Mouse (Mus musculus): ENCODE results near the gene Rom1. TPM values are rescaled to one million over a fixed set of nuclear protein-coding genes. Genes with fewer than 3 reads are reported as not detected.

The Rom1 gene
- polyA plus RNA-seq, 1 experiment from 2014 or later = 1.7 TPM

DNA sequence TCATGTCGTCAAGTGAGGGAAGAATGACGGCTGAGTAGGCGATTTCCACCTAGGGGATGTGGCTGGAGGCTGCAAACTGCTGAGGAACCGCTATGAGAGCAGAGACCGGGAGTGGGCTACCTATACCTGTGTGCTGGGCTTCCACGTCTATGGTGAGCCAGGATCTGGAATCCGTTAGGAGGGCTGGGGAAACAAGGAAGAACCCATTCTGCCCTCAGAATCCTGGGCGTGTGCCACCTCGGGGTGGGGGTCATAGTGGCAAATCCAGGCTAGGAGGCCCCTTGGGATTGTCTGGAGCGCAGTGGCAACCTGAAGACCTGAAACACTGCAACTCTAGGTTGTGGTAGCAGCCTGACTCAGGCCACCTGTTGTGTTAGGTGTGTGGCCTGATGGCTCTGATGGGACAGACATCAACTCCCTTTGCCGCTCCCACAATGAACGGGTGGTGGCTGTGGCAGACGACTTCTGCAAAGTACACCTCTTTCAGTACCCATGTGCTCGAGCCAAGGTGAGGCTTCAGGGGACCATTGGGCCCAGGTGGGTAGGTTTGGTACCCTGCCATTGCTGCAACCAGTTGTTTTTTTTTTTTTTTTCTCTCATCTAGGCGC is 11.5 kb upstream of the Rom1 start:
- Histone ChIP-seq H3K4me3 (ENCODE audit: low read depth, low read length) (peak overlapping the region; percentile 97), H3K4me2 (ENCODE audit: low read depth, low read length, severe bottlenecking) (peak overlapping the region; percentile 65)

DNA sequence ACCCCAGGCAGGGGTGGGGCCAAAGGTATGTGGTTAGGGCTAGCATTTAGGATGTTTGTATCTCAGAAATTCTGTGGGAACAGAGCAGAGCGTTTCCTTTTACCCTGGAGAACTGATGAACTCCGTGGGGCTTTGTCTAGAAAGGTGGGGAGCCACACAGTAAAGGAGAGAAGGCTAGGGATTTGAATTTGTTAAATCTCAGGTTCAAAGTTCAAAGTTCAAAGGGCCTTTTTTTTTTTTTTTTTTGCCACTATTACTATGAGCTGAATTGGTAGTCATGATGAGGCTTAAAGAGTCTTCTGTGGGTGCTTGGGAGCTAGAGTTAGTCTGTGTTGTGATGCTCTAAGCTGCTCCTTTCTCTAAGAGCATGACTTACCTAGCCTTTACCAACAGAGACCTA is 7.6 kb upstream of the Rom1 start:
- H3K4me1 ChIP-seq (replicated peaks; ENCODE audit: control insufficient read depth, insufficient read depth, low read length) = peaks cover 6% of the 10 kb centered on the region; the same call in 1 of the 2 replicates
- no peak overlapping the region for H3K4me3 ChIP-seq (ENCODE audit: low read depth, low read length)
- DNase-seq (ENCODE audit: low spot score) = no peak
- no peak overlapping the region for H3K4me2 ChIP-seq (ENCODE audit: low read depth, low read length, severe bottlenecking)
- no peak for ATAC-seq (replicated peaks; ENCODE audit: low FRiP score)
- no peaks in the 10 kb centered on the region for H3K27me3 ChIP-seq (ENCODE audit: control insufficient read depth, insufficient read depth, low read length)
- H3K9ac ChIP-seq (ENCODE audit: low read length) = no peak overlapping the region
- H3K9me3 ChIP-seq (ENCODE audit: control insufficient read depth, low read length) = no peaks in the 10 kb centered on the region
- no peaks in the 10 kb centered on the region; the same call in 1 of the 2 replicates for H3K36me3 ChIP-seq (ENCODE audit: control insufficient read depth, insufficient read depth, low read length)
- no peak overlapping the region for H3K27ac ChIP-seq (ENCODE audit: low read depth, low read length)
- 81% methylated on average over 2 of the region's 2 CpGs for WGBS

More for the DNA sequence above, 11.5 kb upstream of the Rom1 start:
- Histone ChIP-seq H3K4me1 (replicated peaks; ENCODE audit: control insufficient read depth, insufficient read depth, low read length) (peaks cover 15% of the 10 kb centered on the region; the same call in 1 of the 2 replicates), H3K27me3 (ENCODE audit: control insufficient read depth, insufficient read depth, low read length) (no peaks in the 10 kb centered on the region), H3K9ac (ENCODE audit: low read length) (peak overlapping the region; percentile 99; the same call in 1 of the 2 replicates), H3K27ac (ENCODE audit: low read depth, low read length) (peak overlapping the region; percentile 94), H3K9me3 (ENCODE audit: control insufficient read depth, low read length) (no peaks in the 10 kb centered on the region), H3K36me3 (ENCODE audit: control insufficient read depth, insufficient read depth, low read length) (peaks cover under 1% of the 10 kb centered on the region; the same call in 1 of the 2 replicates)
- no peak for ATAC-seq (replicated peaks; ENCODE audit: low FRiP score)
- WGBS = 83% methylated on average over 15 of the region's 15 CpGs
- peak; percentile 51 for DNase-seq (ENCODE audit: low spot score)

DNA sequence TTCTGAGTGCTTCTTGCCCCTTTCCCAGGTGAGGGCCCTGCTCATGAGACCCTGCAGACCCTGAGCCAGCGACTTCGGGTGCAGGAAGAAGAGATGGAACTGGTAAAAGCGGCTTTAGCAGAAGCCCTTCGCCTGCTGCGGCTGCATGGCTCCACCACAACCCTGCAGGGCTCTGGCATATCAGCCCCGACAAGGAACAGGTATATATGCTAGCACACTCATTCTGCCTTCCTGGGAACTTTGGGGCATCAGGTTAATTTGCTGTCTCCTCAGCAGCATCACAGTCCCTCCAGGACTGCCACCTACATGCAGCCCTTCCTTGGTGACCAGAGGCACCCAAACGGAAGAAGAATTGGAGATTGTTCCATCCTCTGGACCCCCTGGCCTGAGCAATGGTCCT is 1.6 kb upstream of the Rom1 start:
- H3K4me3 ChIP-seq (ENCODE audit: low read depth, low read length) = no peak overlapping the region
- peaks cover 11% of the 10 kb centered on the region; the same call in 1 of the 2 replicates for H3K4me1 ChIP-seq (replicated peaks; ENCODE audit: control insufficient read depth, insufficient read depth, low read length)
- no peak for ATAC-seq (replicated peaks; ENCODE audit: low FRiP score)
- H3K27ac ChIP-seq (ENCODE audit: low read depth, low read length) = no peak overlapping the region
- H3K9me3 ChIP-seq (ENCODE audit: control insufficient read depth, low read length) = no peaks in the 10 kb centered on the region
- H3K36me3 ChIP-seq (ENCODE audit: control insufficient read depth, insufficient read depth, low read length) = no peaks in the 10 kb centered on the region; the same call in 1 of the 2 replicates
- no peak overlapping the region; the same call in 1 of the 2 replicates for H3K9ac ChIP-seq (ENCODE audit: low read length)
- WGBS = 81% methylated on average over 7 of the region's 7 CpGs
- no peak overlapping the region; the same call in 1 of the 2 replicates for H3K4me2 ChIP-seq (ENCODE audit: low read depth, low read length, severe bottlenecking)
- no peaks in the 10 kb centered on the region for H3K27me3 ChIP-seq (ENCODE audit: control insufficient read depth, insufficient read depth, low read length)
- no peak for DNase-seq (ENCODE audit: low spot score)

DNA sequence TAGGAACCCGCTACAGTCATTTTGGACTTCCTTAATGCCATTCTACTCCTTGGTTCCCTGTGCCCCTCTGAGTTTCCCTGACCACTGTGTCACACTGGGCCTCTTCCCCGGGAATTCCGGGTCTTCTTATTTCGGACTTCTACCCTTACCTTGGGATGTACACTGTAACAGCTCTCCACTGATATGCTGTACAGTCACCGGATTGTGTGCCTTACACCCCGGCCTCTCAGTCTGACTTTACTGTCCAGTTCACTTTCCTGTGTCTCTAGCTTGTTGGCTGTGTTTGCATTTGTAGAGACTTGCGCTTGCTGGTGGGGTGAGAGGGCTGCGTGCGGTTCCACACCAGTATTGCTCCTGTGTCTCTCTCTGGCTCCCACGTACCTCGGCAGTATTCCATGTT is 961 bp upstream of the Rom1 start:
- H3K4me3 ChIP-seq (ENCODE audit: low read depth, low read length) = peak overlapping the region; percentile 64
- DNase-seq (ENCODE audit: low spot score) = no peak
- H3K27me3 ChIP-seq (ENCODE audit: control insufficient read depth, insufficient read depth, low read length) = no peaks in the 10 kb centered on the region
- peaks cover 11% of the 10 kb centered on the region; the same call in 1 of the 2 replicates for H3K4me1 ChIP-seq (replicated peaks; ENCODE audit: control insufficient read depth, insufficient read depth, low read length)
- peak overlapping the region; percentile 86 for H3K4me2 ChIP-seq (ENCODE audit: low read depth, low read length, severe bottlenecking)
- no peaks in the 10 kb centered on the region for H3K9me3 ChIP-seq (ENCODE audit: control insufficient read depth, low read length)
- no peak overlapping the region for H3K27ac ChIP-seq (ENCODE audit: low read depth, low read length)
- no peak for ATAC-seq (replicated peaks; ENCODE audit: low FRiP score)
- peak overlapping the region; percentile 79 for H3K9ac ChIP-seq (ENCODE audit: low read length)
- WGBS = 18% methylated on average over 11 of the region's 11 CpGs
- H3K36me3 ChIP-seq (ENCODE audit: control insufficient read depth, insufficient read depth, low read length) = no peaks in the 10 kb centered on the region; the same call in 1 of the 2 replicates

DNA sequence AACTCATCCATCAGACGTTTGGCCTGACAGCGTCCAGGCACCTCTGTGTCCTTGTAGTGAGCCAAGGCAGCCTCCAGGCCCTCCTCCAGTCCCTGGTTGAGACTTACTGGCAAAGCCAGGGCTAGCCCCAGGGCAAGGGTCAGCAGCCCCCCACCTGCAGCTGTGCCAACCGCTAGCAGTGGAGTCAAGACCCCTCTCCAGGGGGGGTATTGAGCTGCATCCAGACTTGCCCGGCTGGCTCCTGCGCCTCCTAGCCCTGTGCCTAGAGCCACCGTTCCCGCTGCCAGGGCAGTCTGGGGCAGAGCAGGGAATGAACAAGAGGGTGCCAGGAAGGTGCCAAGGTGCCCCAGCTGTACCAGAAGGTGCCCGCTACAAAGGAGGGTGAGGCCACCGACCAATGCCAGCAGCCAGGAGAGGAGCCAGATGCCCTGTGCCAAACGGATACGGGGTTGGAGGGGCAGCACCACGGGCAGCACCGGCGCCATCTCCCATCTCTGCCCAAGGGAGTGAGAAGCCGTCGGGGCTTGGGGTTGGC is 400 bp downstream of the Rom1 start:
- Histone ChIP-seq H3K4me2 (ENCODE audit: low read depth, low read length, severe bottlenecking) (peak overlapping the region; percentile 86; the same call in 1 of the 2 replicates), H3K9ac (ENCODE audit: low read length) (peak overlapping the region; percentile 79; the same call in 1 of the 2 replicates), H3K4me1 (replicated peaks; ENCODE audit: control insufficient read depth, insufficient read depth, low read length) (peaks cover 11% of the 10 kb centered on the region; the same call in 1 of the 2 replicates), H3K27ac (ENCODE audit: low read depth, low read length) (0 out of 2 replicates have a peak overlapping the region, but pooled peaks have one; percentile 18), H3K36me3 (ENCODE audit: control insufficient read depth, insufficient read depth, low read length) (no peaks in the 10 kb centered on the region; the same call in 1 of the 2 replicates), H3K27me3 (ENCODE audit: control insufficient read depth, insufficient read depth, low read length) (no peaks in the 10 kb centered on the region), H3K9me3 (ENCODE audit: control insufficient read depth, low read length) (no peaks in the 10 kb centered on the region), H3K4me3 (ENCODE audit: low read depth, low read length) (peak overlapping the region; percentile 64)
- peak; percentile 16; the same call in 1 of the 2 replicates for ATAC-seq (replicated peaks; ENCODE audit: low FRiP score)
- DNase-seq (ENCODE audit: low spot score) = no peak
- WGBS = 17% methylated on average over 16 of the region's 16 CpGs

DNA sequence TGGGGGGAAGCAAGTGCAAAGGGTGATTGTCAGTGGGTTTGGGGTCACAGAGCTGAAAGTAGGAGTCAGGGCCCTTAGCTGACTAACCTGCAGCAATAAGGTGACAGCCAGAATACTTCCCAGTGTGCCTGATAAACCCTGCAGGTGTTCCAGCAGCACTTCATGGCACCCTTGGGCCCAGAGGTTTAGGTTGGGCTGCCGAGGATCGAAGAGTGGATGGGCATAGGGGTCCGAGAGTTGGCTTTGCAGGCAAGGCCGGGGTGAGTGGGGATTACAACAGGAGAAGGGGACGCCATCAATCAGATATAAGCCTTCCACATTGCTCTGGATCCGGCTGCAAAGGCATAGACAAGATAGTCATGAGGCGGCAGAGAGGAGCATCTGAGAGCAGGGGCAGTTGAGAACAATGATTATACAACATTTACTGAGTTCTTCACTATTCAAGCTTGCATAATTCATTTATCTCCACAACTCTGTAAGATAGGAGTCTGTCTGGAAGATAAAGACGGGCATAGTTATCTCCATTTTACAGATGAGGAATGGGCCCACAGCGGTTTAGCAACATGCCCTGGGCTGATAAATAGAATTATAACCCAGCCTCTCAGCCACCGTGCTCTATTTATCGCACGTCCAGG is 1.1 kb downstream of the Rom1 start:
- no peaks in the 10 kb centered on the region for H3K27me3 ChIP-seq (ENCODE audit: control insufficient read depth, insufficient read depth, low read length)
- no peak overlapping the region for H3K4me3 ChIP-seq (ENCODE audit: low read depth, low read length)
- ATAC-seq (replicated peaks; ENCODE audit: low FRiP score) = no peak
- no peak overlapping the region for H3K4me2 ChIP-seq (ENCODE audit: low read depth, low read length, severe bottlenecking)
- peaks cover 11% of the 10 kb centered on the region; the same call in 1 of the 2 replicates for H3K4me1 ChIP-seq (replicated peaks; ENCODE audit: control insufficient read depth, insufficient read depth, low read length)
- H3K9me3 ChIP-seq (ENCODE audit: control insufficient read depth, low read length) = no peaks in the 10 kb centered on the region
- no peak for DNase-seq (ENCODE audit: low spot score)
- H3K27ac ChIP-seq (ENCODE audit: low read depth, low read length) = no peak overlapping the region
- H3K9ac ChIP-seq (ENCODE audit: low read length) = no peak overlapping the region
- no peaks in the 10 kb centered on the region; the same call in 1 of the 2 replicates for H3K36me3 ChIP-seq (ENCODE audit: control insufficient read depth, insufficient read depth, low read length)
- 88% methylated on average over 12 of the region's 12 CpGs for WGBS

DNA sequence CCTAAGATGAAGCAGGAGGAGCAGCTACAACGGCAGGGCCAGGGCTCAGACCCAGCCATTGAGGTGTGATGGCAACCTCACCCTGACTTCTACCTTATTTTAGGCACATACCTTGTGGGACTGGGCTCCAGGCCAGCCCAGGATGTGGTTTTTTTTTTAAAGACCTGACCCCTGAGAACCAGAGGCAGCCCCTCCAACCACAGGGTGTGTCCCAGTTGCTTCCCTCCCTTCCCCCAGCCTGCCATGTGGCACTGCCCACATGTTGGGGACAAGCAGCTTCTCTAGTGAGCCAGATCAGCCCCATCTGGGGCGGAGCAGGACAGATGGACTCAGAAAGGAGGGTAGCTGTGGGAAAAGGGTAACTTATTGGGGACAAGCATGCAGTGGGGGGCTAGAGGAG is 2.4 kb downstream of the Rom1 start:
- H3K4me2 ChIP-seq (ENCODE audit: low read depth, low read length, severe bottlenecking) = no peak overlapping the region
- no peaks in the 10 kb centered on the region for H3K9me3 ChIP-seq (ENCODE audit: control insufficient read depth, low read length)
- H3K9ac ChIP-seq (ENCODE audit: low read length) = no peak overlapping the region
- DNase-seq (ENCODE audit: low spot score) (no peak), ATAC-seq (replicated peaks; ENCODE audit: low FRiP score) (no peak)
- H3K4me1 ChIP-seq (replicated peaks; ENCODE audit: control insufficient read depth, insufficient read depth, low read length) = peaks cover 11% of the 10 kb centered on the region; the same call in 1 of the 2 replicates
- 94% methylated on average over 2 of the region's 2 CpGs for WGBS
- H3K27me3 ChIP-seq (ENCODE audit: control insufficient read depth, insufficient read depth, low read length) = no peaks in the 10 kb centered on the region
- H3K4me3 ChIP-seq (ENCODE audit: low read depth, low read length) = no peak overlapping the region
- H3K27ac ChIP-seq (ENCODE audit: low read depth, low read length) = no peak overlapping the region
- H3K36me3 ChIP-seq (ENCODE audit: control insufficient read depth, insufficient read depth, low read length) = no peaks in the 10 kb centered on the region; the same call in 1 of the 2 replicates

DNA sequence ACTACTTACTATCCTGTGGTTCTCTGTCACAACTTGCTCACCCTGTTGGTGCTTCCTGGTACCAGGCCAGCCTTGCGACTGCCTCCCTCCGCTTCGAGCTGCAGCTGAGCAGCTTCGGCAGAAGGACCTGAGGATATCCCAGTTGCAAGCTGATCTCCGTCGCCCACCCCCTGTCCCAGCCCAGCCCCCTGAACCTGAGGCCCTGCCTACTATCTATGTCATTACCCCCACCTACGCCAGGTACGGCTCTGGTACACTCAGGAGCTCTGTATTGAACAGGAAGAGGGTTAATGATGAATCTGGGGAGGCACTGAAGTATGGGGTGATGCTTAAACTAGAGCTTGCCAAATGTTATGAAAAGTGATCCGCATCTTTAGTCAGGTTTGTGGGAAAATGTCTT is 7.4 kb downstream of the Rom1 start:
- no peak overlapping the region for H3K9ac ChIP-seq (ENCODE audit: low read length)
- ATAC-seq (replicated peaks; ENCODE audit: low FRiP score) (no peak), DNase-seq (ENCODE audit: low spot score) (no peak)
- H3K27me3 ChIP-seq (ENCODE audit: control insufficient read depth, insufficient read depth, low read length) = no peaks in the 10 kb centered on the region
- no peak overlapping the region for H3K4me2 ChIP-seq (ENCODE audit: low read depth, low read length, severe bottlenecking)
- no peaks in the 10 kb centered on the region for H3K36me3 ChIP-seq (ENCODE audit: control insufficient read depth, insufficient read depth, low read length)
- H3K27ac ChIP-seq (ENCODE audit: low read depth, low read length) = no peak overlapping the region
- peaks cover 4% of the 10 kb centered on the region; the same call in 1 of the 2 replicates for H3K4me1 ChIP-seq (replicated peaks; ENCODE audit: control insufficient read depth, insufficient read depth, low read length)
- H3K9me3 ChIP-seq (ENCODE audit: control insufficient read depth, low read length) = no peaks in the 10 kb centered on the region
- no peak overlapping the region for H3K4me3 ChIP-seq (ENCODE audit: low read depth, low read length)
- 77% methylated on average over 9 of the region's 9 CpGs for WGBS

Data from forebrain, embryonic 11.5 days (tissue).